8 mouse cellular contexts compared by ENCODE assay signal in the genomic region with DNA sequence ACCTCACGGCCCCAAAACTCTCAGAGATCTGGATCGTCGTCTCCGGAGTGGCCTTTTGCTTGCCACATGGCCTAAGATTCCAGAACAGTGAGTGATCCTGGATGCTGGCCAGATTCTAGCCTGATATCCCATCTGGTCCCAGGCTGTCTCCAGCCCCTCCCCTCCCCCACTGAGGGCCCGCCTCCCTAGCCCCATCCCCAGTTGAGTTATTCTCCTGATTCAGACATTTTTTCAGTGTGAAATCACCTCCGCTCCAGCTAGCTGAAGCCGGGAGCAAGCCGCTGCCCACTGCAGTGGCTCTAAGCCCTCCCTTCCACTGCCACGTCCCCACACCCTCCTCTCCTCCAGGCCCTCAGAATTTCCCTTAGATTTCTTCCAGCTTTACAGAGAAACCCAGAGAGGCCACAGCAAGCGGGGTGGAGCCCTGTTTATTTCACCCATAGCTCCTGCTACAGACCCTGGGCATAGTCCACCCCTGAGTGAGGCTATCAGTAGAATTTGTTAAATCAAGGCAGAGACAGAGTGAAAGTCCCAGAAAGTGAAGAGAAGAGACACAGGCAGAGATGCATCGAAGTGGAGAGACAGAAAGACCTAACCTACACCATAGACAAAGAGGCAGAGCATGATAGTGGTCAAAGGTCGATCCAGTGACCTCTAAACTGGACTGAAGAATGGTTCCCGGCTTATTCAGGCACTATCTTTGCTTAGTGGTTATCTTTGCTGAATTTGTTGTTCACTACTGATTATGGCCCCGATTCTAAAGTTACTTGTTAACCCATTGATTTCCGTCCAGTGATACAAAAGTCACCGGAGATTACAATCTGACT. TPM values are rescaled to one million over a fixed set of nuclear protein-coding genes. Genes with fewer than 3 reads are reported as not detected.
A peak's percentile ranks its signal among the peaks of the same experiment; 100 is the strongest.
DNase-seq lines count a peak whose midpoint lies in the region; TF ChIP-seq lines count a peak whose summit lies in the region.
"Had no signal": no experiment of that assay in that cellular context is flagged by ENCODE, and none has a peak within 500 bp of the region (broad histone marks: within the 10 kb centered on the region; RNA-seq: fewer than 3 reads in every experiment).

No protein-coding gene starts in this region.

- TF ChIP-seq CTCF in lung, adult 2 months (IDR thresholded peaks at IDR 0.05; ENCODE audit: insufficient read depth, low read length): no peak
- TF ChIP-seq CTCF in thymus, adult 2 months (IDR thresholded peaks at IDR 0.05; ENCODE audit: borderline replicate concordance, control insufficient read depth, extremely low read depth, insufficient read depth, low read length, poor library complexity): no peak

- H3K4me1 ChIP-seq in lung, adult 2 months (ENCODE audit: control insufficient read depth, insufficient read depth, low read length): peaks cover 6% of the 10 kb centered on the region
- no peaks in the 10 kb centered on the region; the same call in 1 of the 2 replicates for H3K4me1 ChIP-seq in thymus, adult 2 months (replicated peaks; ENCODE audit: control insufficient read depth, insufficient read depth, low read length)

- H3K27ac ChIP-seq in thymus, adult 2 months (ENCODE audit: control insufficient read depth, insufficient read depth, low read length): no peak overlapping the region

- no peaks in the 10 kb centered on the region for H3K27me3 ChIP-seq in thymus, adult 2 months (ENCODE audit: control insufficient read depth, insufficient read depth, low read length)

- peak; percentile 96 for DNase-seq in adrenal gland, adult 2 months
- peak; percentile 85 for DNase-seq in embryo, embryonic 10.5 days (ENCODE audit: low spot score)
- peak; percentile 99 for DNase-seq in heart, adult 11 months
- DNase-seq in kidney, adult 11 months: peak; percentile 81
- peak; percentile 52 for DNase-seq in lung, adult 2 months
- DNase-seq in retina, embryonic 14.5 days (ENCODE audit: low spot score): peak; percentile 61
- DNase-seq in thymus, adult 2 months: no peak

- no peak overlapping the region for H3K4me3 ChIP-seq in lung, adult 2 months (replicated peaks; ENCODE audit: extremely low read depth, low read depth, low read length)
- H3K4me3 ChIP-seq in thymus, adult 2 months (ENCODE audit: control insufficient read depth, insufficient read depth, low read length): no peak overlapping the region
- H3K4me3 ChIP-seq: erythroblast, embryonic 14.5 days had no signal

- TF ChIP-seq POLR2A in lung, adult 2 months (IDR thresholded peaks at IDR 0.05; ENCODE audit: borderline replicate concordance, extremely low read depth, low read depth, low read length): peak; percentile 19; the same call in 1 of the 2 replicates
- no peak for TF ChIP-seq POLR2A in thymus, adult 2 months (IDR thresholded peaks at IDR 0.05; ENCODE audit: control insufficient read depth, extremely low read depth, insufficient read depth, low read length, poor library complexity)

- H3K36me3 ChIP-seq in thymus, adult 2 months (ENCODE audit: control insufficient read depth, insufficient read depth, low read length): no peaks in the 10 kb centered on the region

- 36% methylated on average over 16 of the region's 16 CpGs for WGBS in lung, adult 2 months
- 77% methylated on average over 16 of the region's 16 CpGs for WGBS in thymus, adult 2 months

RNA-seq across cellular contexts. Expression of gene Sparc, which starts 5.4 kb away (rescaled TPM):
- 1,000 to 10,000 TPM; 1,553 to 3,019 TPM for total RNA-seq in adrenal gland, adult 2 months (2021)
- 4,707 and 5,966 TPM in 2 replicates for polyA plus RNA-seq in adrenal gland, adult 2 months (2012; rRNA removed)
- 2,531 and 3,134 TPM in 2 replicates for polyA plus RNA-seq in lung, adult 2 months (2012; rRNA removed)
- polyA plus RNA-seq in thymus, adult 2 months (2012; rRNA removed): 177 and 230 TPM in 2 replicates

RNA-seq across cellular contexts. Expression of gene Atox1, which starts 32.6 kb away (rescaled TPM):
- total RNA-seq in adrenal gland, adult 2 months (2021): 100 to 1,000 TPM; 226 to 307 TPM
- 679 and 685 TPM in 2 replicates for polyA plus RNA-seq in adrenal gland, adult 2 months (2012; rRNA removed)
- 243 and 337 TPM in 2 replicates for polyA plus RNA-seq in lung, adult 2 months (2012; rRNA removed)
- 383 and 432 TPM in 2 replicates for polyA plus RNA-seq in thymus, adult 2 months (2012; rRNA removed)

RNA-seq across cellular contexts. Expression of gene G3bp1, which starts 41.1 kb away (rescaled TPM):
- total RNA-seq in adrenal gland, adult 2 months (2021): 10 to 100 TPM; 50.7 to 54.6 TPM
- 22.7 and 33.7 TPM in 2 replicates for polyA plus RNA-seq in adrenal gland, adult 2 months (2012; rRNA removed)
- 20.5 and 21.8 TPM in 2 replicates for polyA plus RNA-seq in lung, adult 2 months (2012; rRNA removed)
- polyA plus RNA-seq in thymus, adult 2 months (2012; rRNA removed): 42.3 and 52.3 TPM in 2 replicates

Comparison
In these comparisons a context has a peak if more than half of its experiments do, and no peak if none do; other contexts are left out.
1. RNA of gene Sparc, which starts 5.4 kb away (polyA plus RNA-seq): 4,707 to 5,966 TPM in adrenal gland, adult 2 months and 2,531 to 3,134 TPM in lung, adult 2 months; 177 to 230 TPM in thymus, adult 2 months; every median in the first group is over 10 times any median in the second.